Mouse (Mus musculus): ENCODE measurements around the gene Lcmt1.
A peak's percentile ranks its signal among the peaks of the same experiment; 100 is the strongest.

GRCm38 (mm10) chr7:123361229-123361980 is 8.2 kb upstream of the Lcmt1 start:
- TF ChIP-seq CTCF (conservative IDR thresholded peaks at IDR 0.05 in 1 of 2, IDR thresholded peaks at IDR 0.05 in 1 of 2; ENCODE audit: low read depth in 2 of 2, low read length in 2 of 2) (no peak), POLR2A (IDR thresholded peaks at IDR 0.05; ENCODE audit: low read depth, low read length) (no peak), CHD1 (IDR thresholded peaks at IDR 0.05; ENCODE audit: low read depth, low read length) (no peak), ZC3H11A (IDR thresholded peaks at IDR 0.05; ENCODE audit: low read depth, low read length) (no peak), MYC (IDR thresholded peaks at IDR 0.05; ENCODE audit: low read depth, low read length) (no peak), MAX (IDR thresholded peaks at IDR 0.05; ENCODE audit: low read length) (0 out of 2 replicates have a peak, but pooled peaks have one; percentile 17), JUND (conservative IDR thresholded peaks at IDR 0.05; ENCODE audit: low read depth, low read length) (no peak), EP300 (IDR thresholded peaks at IDR 0.05; ENCODE audit: low read length) (peak; percentile 41; the same call in 1 of the 2 replicates), TCF12 (IDR thresholded peaks at IDR 0.05; ENCODE audit: low read depth, low read length) (peak; percentile 38; the same call in 1 of the 2 replicates), USF2 (conservative IDR thresholded peaks at IDR 0.05; ENCODE audit: low read depth, low read length) (no peak), USF1 (IDR thresholded peaks at IDR 0.05; ENCODE audit: low read depth, low read length) (no peak), CHD2 (IDR thresholded peaks at IDR 0.05; ENCODE audit: low read length) (peak; percentile 50)
